In genomic region chr1:179106702-179107145, GRCm38 (mm10) we compare ENCODE assay signal across 12 mouse cellular contexts.
DNase-seq lines count a peak whose midpoint lies in the region; ATAC-seq and TF ChIP-seq lines count a peak whose summit lies in the region.
"Had no signal": no experiment of that assay in that cellular context is flagged by ENCODE, and none has a peak within 500 bp of the region (broad histone marks: within the 10 kb centered on the region; RNA-seq: fewer than 3 reads in every experiment).

No protein-coding gene starts in this region.

- H3K9ac ChIP-seq in forebrain, postnatal 0 days, result no peak overlapping the region
- H3K9ac ChIP-seq in limb, embryonic 15.5 days, result no peak overlapping the region
- no peak overlapping the region for H3K9ac ChIP-seq in intestine, embryonic 16.5 days (ENCODE audit: low read depth, low read length)
- H3K9ac ChIP-seq in liver, embryonic 11.5 days (ENCODE audit: low read depth, low read length), result no peak overlapping the region
- H3K9ac ChIP-seq: liver, embryonic 12.5 days had no signal

- ATAC-seq in forebrain, postnatal 0 days, result 0 out of 2 replicates have a peak, but pooled peaks have one; percentile 8
- ATAC-seq in limb, embryonic 15.5 days (ENCODE audit: insufficient number of reproducible peaks, low FRiP score, low TSS enrichment, low read depth), result no peak
- no peak for ATAC-seq in intestine, embryonic 16.5 days
- ATAC-seq in liver, embryonic 11.5 days (replicated peaks; ENCODE audit: low FRiP score), result no peak
- ATAC-seq: liver, embryonic 12.5 days had no signal

- H3K4me3 ChIP-seq in forebrain, postnatal 0 days (ENCODE audit: low read depth, low read length), result no peak overlapping the region
- H3K4me3 ChIP-seq in limb, embryonic 15.5 days, result no peak overlapping the region
- H3K4me3 ChIP-seq in intestine, embryonic 16.5 days (ENCODE audit: low read length), result no peak overlapping the region
- no peak overlapping the region for H3K4me3 ChIP-seq in liver, embryonic 11.5 days (ENCODE audit: low read depth, low read length)
- H3K4me3 ChIP-seq: gastrocnemius, adult 2 months; liver, embryonic 12.5 days had no signal

- H3K36me3 ChIP-seq in forebrain, postnatal 0 days (ENCODE audit: insufficient read depth), result no peaks in the 10 kb centered on the region
- H3K36me3 ChIP-seq in limb, embryonic 15.5 days, result no peaks in the 10 kb centered on the region
- no peaks in the 10 kb centered on the region for H3K36me3 ChIP-seq in intestine, embryonic 16.5 days (ENCODE audit: control insufficient read depth, insufficient read depth, low read length)
- H3K36me3 ChIP-seq in liver, embryonic 11.5 days (ENCODE audit: control insufficient read depth, insufficient read depth, low read length), result no peaks in the 10 kb centered on the region
- H3K36me3 ChIP-seq: liver, embryonic 12.5 days had no signal

- peaks cover 13% of the 10 kb centered on the region; the same call in 1 of the 2 replicates for H3K4me1 ChIP-seq in forebrain, postnatal 0 days (ENCODE audit: insufficient read depth)
- peaks cover 22% of the 10 kb centered on the region for H3K4me1 ChIP-seq in limb, embryonic 15.5 days
- H3K4me1 ChIP-seq in intestine, embryonic 16.5 days (ENCODE audit: control insufficient read depth, insufficient read depth, low read length), result peaks cover 7% of the 10 kb centered on the region; the same call in 1 of the 2 replicates
- H3K4me1 ChIP-seq in liver, embryonic 11.5 days (replicated peaks; ENCODE audit: control insufficient read depth, insufficient read depth, low read length), result peaks cover 11% of the 10 kb centered on the region

- H3K4me2 ChIP-seq in forebrain, postnatal 0 days (ENCODE audit: low read depth), result peak overlapping the region; percentile 21
- H3K4me2 ChIP-seq in limb, embryonic 15.5 days, result no peak overlapping the region
- no peak overlapping the region for H3K4me2 ChIP-seq in intestine, embryonic 16.5 days (ENCODE audit: low read depth, low read length)
- no peak overlapping the region for H3K4me2 ChIP-seq in liver, embryonic 11.5 days
- H3K4me2 ChIP-seq: liver, embryonic 12.5 days had no signal

- intact Hi-C loops in left cerebral cortex, postnatal 25 days (cut with DNase I), result no loop called here

- H3K27ac ChIP-seq in forebrain, postnatal 0 days (ENCODE audit: low read depth, low read length), result no peak overlapping the region
- peak overlapping the region; percentile 47; the same call in 1 of the 2 replicates for H3K27ac ChIP-seq in limb, embryonic 15.5 days
- H3K27ac ChIP-seq in intestine, embryonic 16.5 days (ENCODE audit: low read length), result no peak overlapping the region
- H3K27ac ChIP-seq in liver, embryonic 11.5 days (ENCODE audit: low read depth, low read length), result no peak overlapping the region
- H3K27ac ChIP-seq: gastrocnemius, adult 2 months; liver, embryonic 12.5 days; macrophage had no signal

- no peak for TF ChIP-seq CTCF in forebrain, postnatal 0 days (IDR thresholded peaks at IDR 0.05; ENCODE audit: low read depth)

- 8% methylated on average over 6 of the region's 6 CpGs for WGBS in forebrain, postnatal 0 days
- WGBS in limb, embryonic 15.5 days, result 56% methylated on average over 6 of the region's 6 CpGs
- 47% methylated on average over 6 of the region's 6 CpGs for WGBS in intestine, embryonic 16.5 days
- 75% methylated on average over 6 of the region's 6 CpGs for WGBS in liver, embryonic 11.5 days

- H3K9me3 ChIP-seq in forebrain, postnatal 0 days (ENCODE audit: low read length), result no peaks in the 10 kb centered on the region
- H3K9me3 ChIP-seq in limb, embryonic 15.5 days, result no peaks in the 10 kb centered on the region
- no peaks in the 10 kb centered on the region for H3K9me3 ChIP-seq in intestine, embryonic 16.5 days (ENCODE audit: control insufficient read depth, low read length)
- H3K9me3 ChIP-seq in liver, embryonic 11.5 days (ENCODE audit: control insufficient read depth, low read length), result no peaks in the 10 kb centered on the region
- H3K9me3 ChIP-seq: liver, embryonic 12.5 days had no signal

- H3K27me3 ChIP-seq in forebrain, postnatal 0 days (ENCODE audit: insufficient read depth, low read length), result no peaks in the 10 kb centered on the region
- H3K27me3 ChIP-seq in limb, embryonic 15.5 days, result no peaks in the 10 kb centered on the region
- no peaks in the 10 kb centered on the region for H3K27me3 ChIP-seq in intestine, embryonic 16.5 days (replicated peaks; ENCODE audit: control insufficient read depth, insufficient read depth, low read length)
- no peaks in the 10 kb centered on the region for H3K27me3 ChIP-seq in liver, embryonic 11.5 days (replicated peaks; ENCODE audit: control insufficient read depth, insufficient read depth, low read length)
- H3K27me3 ChIP-seq: liver, embryonic 12.5 days had no signal

- peak; percentile 62 for DNase-seq in Muller cell, postnatal 12 days (ENCODE audit: inconsistent ontology term)
- DNase-seq in brain, adult 2 months (ENCODE audit: low read depth, low spot score), result peak; percentile 46
- peak; percentile 35 for DNase-seq in forebrain, postnatal 0 days
- DNase-seq in ovary, postnatal 10 days (ENCODE audit: low spot score), result no peak
- DNase-seq in left cerebral cortex, postnatal 25 days (ENCODE audit: low spot score in 2 of 2), result no peak
- DNase-seq in liver, embryonic 11.5 days (ENCODE audit: low spot score), result no peak
- DNase-seq: kidney, adult 9 months had no signal

Comparison
In these comparisons a context has a peak if more than half of its experiments do, and no peak if none do; other contexts are left out.
1. DNase-seq: peak in Muller cell, postnatal 12 days (single experiment), brain, adult 2 months (single experiment) and forebrain, postnatal 0 days (single experiment); none in ovary, postnatal 10 days (single experiment), left cerebral cortex, postnatal 25 days (0 of 2) and liver, embryonic 11.5 days (single experiment).